8 mouse cellular contexts compared by ENCODE assay signal in the genomic region with DNA sequence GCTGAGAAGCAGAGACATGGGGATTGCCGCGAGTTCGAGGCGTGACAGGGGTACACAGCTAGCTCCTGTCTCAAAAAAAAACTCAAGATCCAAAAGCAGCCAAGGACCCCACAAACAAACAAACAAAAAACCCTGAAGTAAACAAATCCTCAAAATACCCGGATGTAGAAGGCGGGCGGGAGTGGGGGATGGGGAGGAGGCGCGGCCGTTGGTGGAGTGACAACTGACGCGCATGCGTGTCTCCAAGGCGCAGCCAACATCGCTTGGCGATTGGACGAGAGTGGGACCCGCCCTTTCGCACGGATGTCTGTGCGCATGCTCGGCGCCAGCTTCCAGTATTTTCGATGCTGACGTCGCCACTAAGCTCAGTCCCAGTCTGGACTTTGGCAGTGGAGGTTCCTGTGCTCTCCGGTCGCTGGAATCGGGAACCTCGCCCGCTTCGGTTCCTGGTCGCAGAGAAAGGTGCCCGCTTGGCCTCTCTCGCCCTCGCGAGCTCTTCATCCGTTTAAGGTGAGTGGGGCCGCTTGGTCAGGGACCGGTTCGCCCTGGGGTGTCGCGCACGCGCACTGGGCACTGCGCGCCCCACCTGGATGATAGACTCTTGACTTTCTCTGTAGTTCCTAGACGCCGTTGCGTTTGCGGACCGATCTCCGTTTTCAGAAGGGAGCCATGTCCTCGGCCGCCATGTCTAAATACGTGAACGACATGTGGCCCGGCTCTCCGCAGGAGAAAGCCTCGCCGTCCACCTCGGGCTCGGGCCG. TPM values are rescaled to one million over a fixed set of nuclear protein-coding genes. Genes with fewer than 3 reads are reported as not detected.
DNase-seq lines count a peak whose midpoint lies in the region; ATAC-seq and TF ChIP-seq lines count a peak whose summit lies in the region.

A gene (plus strand): TSS at position 335 of the 761 bp plus-strand sequence.

- peak within 1 kb of the TSS; percentile 80 for H3K4me2 ChIP-seq in heart, embryonic 15.5 days
- peak within 1 kb of the TSS; percentile 96 for H3K4me2 ChIP-seq in liver, embryonic 14.5 days (ENCODE audit: low read depth)
- peak within 1 kb of the TSS; percentile 93 for H3K4me2 ChIP-seq in neural tube, embryonic 11.5 days (ENCODE audit: low read depth)
- peak within 1 kb of the TSS; percentile 76 for H3K4me2 ChIP-seq in stomach, postnatal 0 days (replicated peaks; ENCODE audit: low read depth)

- WGBS in forebrain, embryonic 10.5 days: under 1% methylated on average over 64 of the region's 64 CpGs
- WGBS in heart, embryonic 15.5 days: under 1% methylated on average over 64 of the region's 64 CpGs
- under 1% methylated on average over 64 of the region's 64 CpGs for WGBS in liver, embryonic 14.5 days (ENCODE audit: insufficient replicate concordance)
- WGBS in neural tube, embryonic 11.5 days: under 1% methylated on average over 64 of the region's 64 CpGs
- WGBS in stomach, postnatal 0 days: under 1% methylated on average over 64 of the region's 64 CpGs

- H3K27ac ChIP-seq in forebrain, embryonic 10.5 days: peak within 1 kb of the TSS; percentile 97
- peak within 1 kb of the TSS; percentile 96 for H3K27ac ChIP-seq in heart, embryonic 15.5 days
- peak within 1 kb of the TSS; percentile 79 for H3K27ac ChIP-seq in liver, embryonic 14.5 days
- peak within 1 kb of the TSS; percentile 85 for H3K27ac ChIP-seq in neural tube, embryonic 11.5 days (ENCODE audit: low read depth, low read length)
- H3K27ac ChIP-seq in stomach, postnatal 0 days (replicated peaks): peak within 1 kb of the TSS; percentile 97

- peak; percentile 97 for DNase-seq in c-Kit-negative CD71-positive TER-119-positive erythroid progenitor cells, embryonic 14.5 days (ENCODE audit: low read depth, low spot score)
- DNase-seq in forebrain, embryonic 10.5 days (ENCODE audit: extremely low spot score, low spot score): peak; percentile 97
- DNase-seq in kidney, postnatal 25 days: peak; percentile 99
- peak; percentile 95 to 96 (median 95) for DNase-seq in liver, embryonic 14.5 days (ENCODE audit: low read depth in 3 of 3, low spot score in 3 of 3)
- peak; percentile 98 for DNase-seq in neural tube, embryonic 11.5 days (ENCODE audit: low spot score)
- DNase-seq in stomach, postnatal 0 days (ENCODE audit: low spot score): peak; percentile 97

- peak within 1 kb of the TSS; percentile 97 for H3K9ac ChIP-seq in heart, embryonic 15.5 days
- H3K9ac ChIP-seq in liver, embryonic 14.5 days (replicated peaks): peak within 1 kb of the TSS; percentile 99
- H3K9ac ChIP-seq in neural tube, embryonic 11.5 days (ENCODE audit: low read length): peak within 1 kb of the TSS; percentile 94
- H3K9ac ChIP-seq in stomach, postnatal 0 days (ENCODE audit: low read length): peak within 1 kb of the TSS; percentile 98

- H3K27me3 ChIP-seq in forebrain, embryonic 10.5 days (ENCODE audit: poor library complexity, severe bottlenecking): no peaks in the 10 kb centered on the region
- H3K27me3 ChIP-seq in heart, embryonic 15.5 days: no peaks in the 10 kb centered on the region
- H3K27me3 ChIP-seq in liver, embryonic 14.5 days (ENCODE audit: control insufficient read depth, insufficient read depth, low read length): no peaks in the 10 kb centered on the region
- H3K27me3 ChIP-seq in neural tube, embryonic 11.5 days (ENCODE audit: control insufficient read depth, insufficient read depth, low read length): no peaks in the 10 kb centered on the region
- H3K27me3 ChIP-seq in stomach, postnatal 0 days (ENCODE audit: control insufficient read depth, insufficient read depth, low read length): no peaks in the 10 kb centered on the region

- no peaks in the 10 kb centered on the region for H3K9me3 ChIP-seq in forebrain, embryonic 10.5 days
- no peaks in the 10 kb centered on the region for H3K9me3 ChIP-seq in heart, embryonic 15.5 days (replicated peaks)
- H3K9me3 ChIP-seq in liver, embryonic 14.5 days (ENCODE audit: control insufficient read depth, low read length): no peaks in the 10 kb centered on the region
- no peaks in the 10 kb centered on the region for H3K9me3 ChIP-seq in neural tube, embryonic 11.5 days (ENCODE audit: control insufficient read depth, low read length)
- H3K9me3 ChIP-seq in stomach, postnatal 0 days (ENCODE audit: control insufficient read depth, low read length): no peaks in the 10 kb centered on the region

- ATAC-seq in CD4-positive, CD25-positive, alpha-beta regulatory T cell, adult 4 months: peak; percentile 68
- ATAC-seq in heart, embryonic 15.5 days (replicated peaks; ENCODE audit: insufficient number of reproducible peaks, insufficient read depth, low FRiP score, low read depth): peak; percentile 92
- ATAC-seq in liver, embryonic 14.5 days (ENCODE audit: insufficient read depth): peak; percentile 81
- ATAC-seq in neural tube, embryonic 11.5 days (ENCODE audit: insufficient read depth, low FRiP score, low TSS enrichment): peak; percentile 91
- ATAC-seq in stomach, postnatal 0 days (ENCODE audit: low FRiP score, low TSS enrichment): peak; percentile 92

- peak within 1 kb of the TSS; percentile 100 for H3K4me3 ChIP-seq in forebrain, embryonic 10.5 days
- H3K4me3 ChIP-seq in heart, embryonic 15.5 days: peak within 1 kb of the TSS; percentile 96
- peak within 1 kb of the TSS; percentile 92 to 97 for H3K4me3 ChIP-seq in liver, embryonic 14.5 days (ENCODE audit: insufficient read depth in 1 of 2, low read depth in 2 of 2, low read length in 2 of 2)
- H3K4me3 ChIP-seq in neural tube, embryonic 11.5 days (ENCODE audit: low read depth, low read length): peak within 1 kb of the TSS; percentile 99
- H3K4me3 ChIP-seq in stomach, postnatal 0 days (ENCODE audit: low read depth, low read length): peak within 1 kb of the TSS; percentile 100

- TF ChIP-seq CTCF in liver, embryonic 14.5 days (IDR thresholded peaks at IDR 0.05; ENCODE audit: low read depth): no peak
- 0 out of 2 replicates have a peak, but pooled peaks have one; percentile 1 for TF ChIP-seq CTCF in stomach, postnatal 0 days (IDR thresholded peaks at IDR 0.05; ENCODE audit: low read depth)

- H3K36me3 ChIP-seq in forebrain, embryonic 10.5 days (replicated peaks): peaks cover 44% of the 10 kb centered on the region
- peaks cover 34% of the 10 kb centered on the region for H3K36me3 ChIP-seq in heart, embryonic 15.5 days
- peaks cover 44% of the 10 kb centered on the region for H3K36me3 ChIP-seq in liver, embryonic 14.5 days (replicated peaks; ENCODE audit: control insufficient read depth, insufficient read depth, low read depth)
- H3K36me3 ChIP-seq in neural tube, embryonic 11.5 days (ENCODE audit: control insufficient read depth, insufficient read depth, low read length): peaks cover 6% of the 10 kb centered on the region; the same call in 1 of the 2 replicates
- peaks cover 24% of the 10 kb centered on the region for H3K36me3 ChIP-seq in stomach, postnatal 0 days (ENCODE audit: control insufficient read depth, insufficient read depth, low read length)

- TF ChIP-seq EP300 in liver, embryonic 14.5 days (IDR thresholded peaks at IDR 0.05; ENCODE audit: low read depth): peak; percentile 75
- TF ChIP-seq EP300 in stomach, postnatal 0 days (optimal IDR thresholded peaks at IDR 0.05): no peak

- peaks cover 30% of the 10 kb centered on the region for H3K4me1 ChIP-seq in forebrain, embryonic 10.5 days
- peaks cover 26% of the 10 kb centered on the region for H3K4me1 ChIP-seq in heart, embryonic 15.5 days (replicated peaks)
- peaks cover 20 to 34% of the 10 kb centered on the region in 2 experiments for H3K4me1 ChIP-seq in liver, embryonic 14.5 days (replicated peaks; ENCODE audit: control insufficient read depth in 2 of 2, insufficient read depth in 2 of 2, low read length in 1 of 2)
- H3K4me1 ChIP-seq in neural tube, embryonic 11.5 days (ENCODE audit: control insufficient read depth, insufficient read depth, low read length): peaks cover 9% of the 10 kb centered on the region; the same call in 1 of the 2 replicates
- peaks cover 2% of the 10 kb centered on the region; the same call in 1 of the 2 replicates for H3K4me1 ChIP-seq in stomach, postnatal 0 days (replicated peaks; ENCODE audit: control insufficient read depth, insufficient read depth)

RNA-seq across cellular contexts. Expression of the gene that starts here (rescaled TPM):
- 100 to 1,000 TPM; 223 to 361 TPM for polyA plus RNA-seq in CD4-positive, CD25-positive, alpha-beta regulatory T cell, adult 4 months (2017; shearing (Covaris generic))
- polyA plus RNA-seq in forebrain, embryonic 10.5 days (2016; fragmentation: Nextera tagmentation; extraction: Ambion mirVana): 278 and 295 TPM in 2 replicates
- 366 and 379 TPM in 2 replicates for polyA plus RNA-seq in heart, embryonic 15.5 days (2015; fragmentation: Nextera tagmentation; extraction: Ambion mirVana)
- polyA plus RNA-seq in liver, embryonic 14.5 days (2012; rRNA removed): 228 and 239 TPM in 2 replicates
- polyA plus RNA-seq in liver, embryonic 14.5 days (2014; fragmentation: Nextera tagmentation; extraction: Ambion mirVana): 151 and 161 TPM in 2 replicates
- polyA plus RNA-seq in neural tube, embryonic 11.5 days (2014; fragmentation: Nextera tagmentation; extraction: Ambion mirVana): 340 and 349 TPM in 2 replicates
- 278 and 283 TPM in 2 replicates for polyA plus RNA-seq in stomach, postnatal 0 days (2015; fragmentation: Nextera tagmentation; extraction: Ambion mirVana)

Comparison
In these comparisons a context has a peak if more than half of its experiments do, and no peak if none do; other contexts are left out.
1. Peak in every context shown above with its lines: DNase-seq, ATAC-seq, H3K4me3 ChIP-seq and H3K27ac ChIP-seq.